Mouse (Mus musculus) hindbrain, embryonic 14.5 days (tissue): ENCODE measurements around the gene Fabp1. TPM values are rescaled to one million over a fixed set of nuclear protein-coding genes. Genes with fewer than 3 reads are reported as not detected.
A peak's percentile ranks its signal among the peaks of the same experiment; 100 is the strongest.

Source experiments
- ATAC-seq: fragments of 200-750 bp; cut with Nextera tagmentation; 2 replicates; pipeline ENCODE4 v1.8.0; 2017; ENCODE audit warnings: moderate number of reproducible peaks, mild to moderate bottlenecking, moderate TSS enrichment, moderate library complexity; ENCODE audit not compliant: low FRiP score
- DNase-seq: peaks from one replicate; pipeline ENCODE4 v3.0.0-alpha.2; 2015; ENCODE audit warnings: low spot score
- H3K27ac ChIP-seq: fragments of 300-500 bp; sonication (generic); 2 replicates; pipeline ENCODE4 v1.5.1; 2014; ENCODE audit warnings: mild to moderate bottlenecking, moderate library complexity
- H3K27me3 ChIP-seq: fragments of 300-500 bp; sonication (generic); 2 replicates; pipeline ENCODE4 v1.6.1; 2014; ENCODE audit warnings: mild to moderate bottlenecking, low read length, mixed read lengths; ENCODE audit not compliant: control insufficient read depth, insufficient read depth
- H3K36me3 ChIP-seq: fragments of 300-500 bp; sonication (generic); replicated peaks from 2 replicates; pipeline ENCODE4 v1.6.1; 2014; ENCODE audit not compliant: control insufficient read depth, insufficient read depth
- H3K4me1 ChIP-seq: fragments of 300-500 bp; sonication (generic); replicated peaks from 2 replicates; pipeline ENCODE4 v1.6.1; 2014; ENCODE audit warnings: antibody characterized with exemption, low read length, mixed read lengths; ENCODE audit not compliant: control insufficient read depth, insufficient read depth
- H3K4me2 ChIP-seq: fragments of 300-500 bp; sonication (generic); replicated peaks from 2 replicates; pipeline ENCODE4 v1.6.1; 2014; ENCODE audit warnings: mild to moderate bottlenecking, moderate library complexity
- H3K4me3 ChIP-seq: fragments of 300-500 bp; sonication (generic); replicated peaks from 2 replicates; pipeline ENCODE4 v1.5.1; 2014; ENCODE audit warnings: mild to moderate bottlenecking, low read length
- H3K9ac ChIP-seq: fragments of 300-500 bp; sonication (generic); 2 replicates; pipeline ENCODE4 v1.6.1; 2014
- H3K9me3 ChIP-seq: fragments of 300-500 bp; sonication (generic); 2 replicates; pipeline ENCODE4 v1.6.1; 2016; ENCODE audit warnings: low read length; ENCODE audit not compliant: control insufficient read depth
- WGBS: fragments of 180-500 bp; shearing (Covaris S2); extraction: QIAGEN DNeasy Blood & Tissue Kit; methylation state at CpG from one replicate; pipeline ENCODE4 v1.1.7; 2014; 5-methylcytosine and 5-hydroxymethylcytosine counted together
- polyA plus RNA-seq: library from polyadenylated mRNA; unstranded; fragments of >200 nt; fragmentation: Nextera tagmentation; extraction: Ambion mirVana; gene quantifications from 2 replicates; pipeline ENCODE4 v1.2.1, GENCODE M21; 2014

Fabp1 gene
- not detected in 2 replicates for polyA plus RNA-seq

GRCm38 (mm10) chr6:71199612-71200011 is at the start of gene Fabp1:
TSS of gene Fabp1 (plus strand) at chr6:71199827.
- 91% methylated on average over 4 of the region's 4 CpGs for WGBS
- H3K27me3 ChIP-seq = no peaks in the 10 kb centered on the region
- no peak within 1 kb of the TSS for H3K4me2 ChIP-seq
- H3K9me3 ChIP-seq = no peaks in the 10 kb centered on the region
- H3K9ac ChIP-seq = no peak within 1 kb of the TSS
- H3K36me3 ChIP-seq = no peaks in the 10 kb centered on the region
- H3K27ac ChIP-seq = no peak within 1 kb of the TSS
- H3K4me3 ChIP-seq = no peak within 1 kb of the TSS
- no peaks in the 10 kb centered on the region for H3K4me1 ChIP-seq
- DNase-seq (no peak), ATAC-seq (no peak)

GRCm38 (mm10) chr6:71151098-71151497 is 48.5 kb upstream of the Fabp1 start:
- Histone ChIP-seq H3K4me1 (no peaks in the 10 kb centered on the region), H3K9me3 (no peaks in the 10 kb centered on the region), H3K4me2 (no peak overlapping the region), H3K9ac (no peak overlapping the region), H3K27me3 (no peaks in the 10 kb centered on the region), H3K4me3 (no peak overlapping the region), H3K36me3 (no peaks in the 10 kb centered on the region), H3K27ac (no peak overlapping the region)
- DNase-seq = no peak
- no peak for ATAC-seq
- WGBS = 32% methylated on average over 10 of the region's 10 CpGs

GRCm38 (mm10) chr6:71153486-71153885 is 46.1 kb upstream of the Fabp1 start:
- H3K4me2 ChIP-seq = no peak overlapping the region
- ATAC-seq (no peak), DNase-seq (no peak)
- WGBS = 85% methylated on average over 4 of the region's 4 CpGs
- no peak overlapping the region for H3K4me3 ChIP-seq
- H3K9ac ChIP-seq = no peak overlapping the region
- no peaks in the 10 kb centered on the region for H3K27me3 ChIP-seq
- no peak overlapping the region for H3K27ac ChIP-seq
- no peaks in the 10 kb centered on the region for H3K9me3 ChIP-seq
- H3K4me1 ChIP-seq = no peaks in the 10 kb centered on the region
- H3K36me3 ChIP-seq = no peaks in the 10 kb centered on the region

- Histone ChIP-seq H3K27ac (no peak overlapping the region), H3K4me3 (no peak overlapping the region), H3K9ac (no peak overlapping the region), H3K27me3 (no peaks in the 10 kb centered on the region), H3K9me3 (no peaks in the 10 kb centered on the region), H3K36me3 (no peaks in the 10 kb centered on the region), H3K4me2 (no peak overlapping the region), H3K4me1 (no peaks in the 10 kb centered on the region)
- ATAC-seq (no peak), DNase-seq (no peak)
- 71% methylated on average over 6 of the region's 6 CpGs for WGBS
These were observed 44.8 kb upstream of the Fabp1 start for GRCm38 (mm10) chr6:71154861-71155260.

- Histone ChIP-seq H3K9ac (no peak overlapping the region), H3K4me1 (no peaks in the 10 kb centered on the region), H3K4me2 (no peak overlapping the region), H3K27me3 (no peaks in the 10 kb centered on the region), H3K9me3 (no peaks in the 10 kb centered on the region), H3K27ac (no peak overlapping the region), H3K4me3 (no peak overlapping the region), H3K36me3 (no peaks in the 10 kb centered on the region)
- ATAC-seq = no peak
- no peak for DNase-seq
- WGBS = 80% methylated on average over 5 of the region's 5 CpGs
These were observed 42.8 kb upstream of the Fabp1 start for GRCm38 (mm10) chr6:71156674-71157326.

GRCm38 (mm10) chr6:71161290-71161689 is 38.3 kb upstream of the Fabp1 start:
- Histone ChIP-seq H3K9me3 (no peaks in the 10 kb centered on the region), H3K4me1 (no peaks in the 10 kb centered on the region), H3K36me3 (no peaks in the 10 kb centered on the region), H3K4me2 (no peak overlapping the region), H3K27ac (no peak overlapping the region), H3K27me3 (no peaks in the 10 kb centered on the region), H3K4me3 (no peak overlapping the region), H3K9ac (no peak overlapping the region)
- 78% methylated on average over 7 of the region's 7 CpGs for WGBS
- DNase-seq = no peak
- ATAC-seq = no peak

GRCm38 (mm10) chr6:71162269-71162668 is 37.4 kb upstream of the Fabp1 start:
- ATAC-seq = no peak
- no peak overlapping the region for H3K9ac ChIP-seq
- no peaks in the 10 kb centered on the region for H3K9me3 ChIP-seq
- H3K27me3 ChIP-seq = no peaks in the 10 kb centered on the region
- no peak overlapping the region for H3K4me2 ChIP-seq
- no peak overlapping the region for H3K27ac ChIP-seq
- DNase-seq = no peak
- no peak overlapping the region for H3K4me3 ChIP-seq
- no peaks in the 10 kb centered on the region for H3K4me1 ChIP-seq
- 70% methylated on average over 4 of the region's 4 CpGs for WGBS
- no peaks in the 10 kb centered on the region for H3K36me3 ChIP-seq

GRCm38 (mm10) chr6:71164394-71164793 is 35.2 kb upstream of the Fabp1 start:
- DNase-seq = no peak
- no peak overlapping the region for H3K27ac ChIP-seq
- no peaks in the 10 kb centered on the region for H3K4me1 ChIP-seq
- no peak overlapping the region for H3K9ac ChIP-seq
- 28% methylated on average over 6 of the region's 6 CpGs for WGBS
- H3K4me3 ChIP-seq = no peak overlapping the region
- H3K36me3 ChIP-seq = no peaks in the 10 kb centered on the region
- no peak overlapping the region for H3K4me2 ChIP-seq
- H3K27me3 ChIP-seq = no peaks in the 10 kb centered on the region
- H3K9me3 ChIP-seq = no peaks in the 10 kb centered on the region
- ATAC-seq = no peak; the same call in 1 of the 2 replicates

- H3K27ac ChIP-seq = no peak overlapping the region
- DNase-seq = peak; percentile 69
- H3K4me1 ChIP-seq = no peaks in the 10 kb centered on the region
- no peak overlapping the region for H3K4me3 ChIP-seq
- ATAC-seq = no peak
- H3K9me3 ChIP-seq = no peaks in the 10 kb centered on the region
- H3K36me3 ChIP-seq = no peaks in the 10 kb centered on the region
- no peak overlapping the region for H3K4me2 ChIP-seq
- no peak overlapping the region for H3K9ac ChIP-seq
- WGBS = 56% methylated on average over 6 of the region's 6 CpGs
- no peaks in the 10 kb centered on the region for H3K27me3 ChIP-seq
These were observed 33.0 kb upstream of the Fabp1 start for GRCm38 (mm10) chr6:71166551-71167169.
